Mouse (Mus musculus) kidney, adult 2 months (tissue): ENCODE measurements around the gene Mb21d2.

Experiments used
- CTCF ChIP-seq: fragments of 200-500 bp; conservative IDR thresholded peaks from 2 replicates; pipeline ENCODE4 v1.5.1; 2011; ENCODE audit warnings: low read depth, mild to moderate bottlenecking, control low read depth, low read length, moderate library complexity, mixed read lengths; ENCODE audit not compliant: insufficient read depth, insufficient read length
- POLR2A ChIP-seq: fragments of 200-500 bp; IDR thresholded peaks from one replicate; pipeline ENCODE4 v1.6.1; 2011; ENCODE audit warnings: low read depth, low read length, control low read depth

DNA sequence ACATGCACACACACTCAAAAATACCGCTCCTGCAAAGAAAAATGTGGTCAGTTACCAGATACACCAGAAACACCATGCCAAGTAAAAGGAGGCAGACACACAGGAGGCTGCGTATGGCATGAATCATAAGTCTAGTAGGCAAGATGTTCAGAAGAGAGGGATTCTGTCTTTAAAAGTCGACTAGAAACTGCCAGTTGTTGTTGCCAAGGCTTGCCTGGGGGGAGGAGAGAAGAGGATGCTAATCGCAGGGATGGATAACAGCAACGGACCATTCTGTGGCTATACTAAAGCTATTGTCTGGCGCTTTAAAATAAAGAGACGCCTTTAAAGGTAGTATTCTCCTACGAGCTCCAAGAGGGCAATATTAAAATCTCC is 49.2 kb downstream of the Mb21d2 start:
- TF ChIP-seq POLR2A (no peak), CTCF (no peak)
